Mouse (Mus musculus): ENCODE measurements around the gene Spint2. TPM values are rescaled to one million over a fixed set of nuclear protein-coding genes. Genes with fewer than 3 reads are reported as not detected.

Spint2 gene
- polyA plus RNA-seq, 1 experiment from 2014 or later, result 43.7 TPM

- 84% methylated on average over 24 of the region's 24 CpGs for WGBS
- Histone ChIP-seq H3K27ac (no peak overlapping the region), H3K9me3 (no peaks in the 10 kb centered on the region), H3K36me3 (no peaks in the 10 kb centered on the region), H3K4me1 (replicated peaks) (peaks cover 37% of the 10 kb centered on the region), H3K27me3 (ENCODE audit: insufficient read depth, poor library complexity, severe bottlenecking) (peaks cover under 1% of the 10 kb centered on the region; the same call in 1 of the 2 replicates), H3K4me3 (no peak overlapping the region)
- no peak for DNase-seq (ENCODE audit: low spot score)
Observed at GRCm38 (mm10) chr7:29295861-29296647, 14.3 kb upstream of the Spint2 start.

GRCm38 (mm10) chr7:29294111-29294761 is 12.5 kb upstream of the Spint2 start:
- peaks cover 17% of the 10 kb centered on the region for H3K27me3 ChIP-seq (ENCODE audit: insufficient read depth, poor library complexity, severe bottlenecking)
- DNase-seq (ENCODE audit: low spot score), result no peak
- peaks cover 53% of the 10 kb centered on the region for H3K4me1 ChIP-seq (replicated peaks)
- 63% methylated on average over 13 of the region's 13 CpGs for WGBS
- no peaks in the 10 kb centered on the region for H3K36me3 ChIP-seq
- H3K4me3 ChIP-seq, result no peak overlapping the region
- H3K27ac ChIP-seq, result peak overlapping the region; percentile 91
- no peaks in the 10 kb centered on the region for H3K9me3 ChIP-seq

GRCm38 (mm10) chr7:29293131-29294065 is 11.7 kb upstream of the Spint2 start:
- 15% methylated on average over 19 of the region's 19 CpGs for WGBS
- Histone ChIP-seq H3K4me1 (replicated peaks) (peaks cover 61% of the 10 kb centered on the region), H3K9me3 (no peaks in the 10 kb centered on the region), H3K27me3 (ENCODE audit: insufficient read depth, poor library complexity, severe bottlenecking) (peaks cover 19% of the 10 kb centered on the region), H3K4me3 (peak overlapping the region; percentile 65), H3K36me3 (no peaks in the 10 kb centered on the region), H3K27ac (peak overlapping the region; percentile 91)
- DNase-seq (ENCODE audit: low spot score), result peak; percentile 60

- peaks cover 62% of the 10 kb centered on the region for H3K4me1 ChIP-seq (replicated peaks)
- H3K36me3 ChIP-seq, result no peaks in the 10 kb centered on the region
- peak overlapping the region; percentile 91 for H3K27ac ChIP-seq
- H3K27me3 ChIP-seq (ENCODE audit: insufficient read depth, poor library complexity, severe bottlenecking), result peaks cover 27% of the 10 kb centered on the region
- H3K4me3 ChIP-seq, result peak overlapping the region; percentile 65
- peak; percentile 28 for DNase-seq (ENCODE audit: low spot score)
- WGBS, result 24% methylated on average over 8 of the region's 8 CpGs
- no peaks in the 10 kb centered on the region for H3K9me3 ChIP-seq
Observed at GRCm38 (mm10) chr7:29292458-29293098, 10.9 kb upstream of the Spint2 start.

GRCm38 (mm10) chr7:29291616-29292457 is 10.1 kb upstream of the Spint2 start:
- no peaks in the 10 kb centered on the region for H3K36me3 ChIP-seq
- 25% methylated on average over 7 of the region's 7 CpGs for WGBS
- peaks cover 62% of the 10 kb centered on the region for H3K4me1 ChIP-seq (replicated peaks)
- peak overlapping the region; percentile 91 for H3K27ac ChIP-seq
- H3K4me3 ChIP-seq, result peak overlapping the region; percentile 65
- H3K9me3 ChIP-seq, result no peaks in the 10 kb centered on the region
- H3K27me3 ChIP-seq (ENCODE audit: insufficient read depth, poor library complexity, severe bottlenecking), result peaks cover 33% of the 10 kb centered on the region
- peak; percentile 74 for DNase-seq (ENCODE audit: low spot score)

GRCm38 (mm10) chr7:29290691-29291485 is 9.2 kb upstream of the Spint2 start:
- Histone ChIP-seq H3K27me3 (ENCODE audit: insufficient read depth, poor library complexity, severe bottlenecking) (peaks cover 35% of the 10 kb centered on the region), H3K36me3 (no peaks in the 10 kb centered on the region), H3K27ac (peak overlapping the region; percentile 91), H3K4me1 (replicated peaks) (peaks cover 62% of the 10 kb centered on the region), H3K4me3 (peak overlapping the region; percentile 65), H3K9me3 (no peaks in the 10 kb centered on the region)
- peak; percentile 48 for DNase-seq (ENCODE audit: low spot score)
- WGBS, result 48% methylated on average over 11 of the region's 11 CpGs

- DNase-seq (ENCODE audit: low spot score), result no peak
- Histone ChIP-seq H3K27me3 (ENCODE audit: insufficient read depth, poor library complexity, severe bottlenecking) (peaks cover 43% of the 10 kb centered on the region), H3K4me3 (peak overlapping the region; percentile 65), H3K36me3 (no peaks in the 10 kb centered on the region), H3K4me1 (replicated peaks) (peaks cover 62% of the 10 kb centered on the region), H3K27ac (peak overlapping the region; percentile 91), H3K9me3 (no peaks in the 10 kb centered on the region)
- 79% methylated on average over 6 of the region's 6 CpGs for WGBS
Observed at GRCm38 (mm10) chr7:29289856-29290255, 8.1 kb upstream of the Spint2 start.

GRCm38 (mm10) chr7:29288942-29289638 is 7.4 kb upstream of the Spint2 start, which contains the start of gene Ppp1r14a:
Gene Ppp1r14a (plus strand): TSS chr7:29289308.
- no peaks in the 10 kb centered on the region for H3K36me3 ChIP-seq
- peaks cover 51% of the 10 kb centered on the region for H3K27me3 ChIP-seq (ENCODE audit: insufficient read depth, poor library complexity, severe bottlenecking)
- under 1% methylated on average over 59 of the region's 59 CpGs for WGBS
- peak within 1 kb of the TSS; percentile 91 for H3K27ac ChIP-seq
- H3K9me3 ChIP-seq, result no peaks in the 10 kb centered on the region
- peak; percentile 88 for DNase-seq (ENCODE audit: low spot score)
- H3K4me1 ChIP-seq (replicated peaks), result peaks cover 58% of the 10 kb centered on the region
- H3K4me3 ChIP-seq, result peak within 1 kb of the TSS; percentile 65

GRCm38 (mm10) chr7:29288079-29288478 is 6.4 kb upstream of the Spint2 start:
- 86% methylated on average over 2 of the region's 2 CpGs for WGBS
- peaks cover 51% of the 10 kb centered on the region for H3K27me3 ChIP-seq (ENCODE audit: insufficient read depth, poor library complexity, severe bottlenecking)

GRCm38 (mm10) chr7:29287481-29287880 is 5.8 kb upstream of the Spint2 start:
- Histone ChIP-seq H3K27ac (no peak overlapping the region), H3K4me1 (replicated peaks) (peaks cover 42% of the 10 kb centered on the region), H3K9me3 (no peaks in the 10 kb centered on the region), H3K4me3 (no peak overlapping the region), H3K36me3 (no peaks in the 10 kb centered on the region), H3K27me3 (ENCODE audit: insufficient read depth, poor library complexity, severe bottlenecking) (peaks cover 57% of the 10 kb centered on the region)
- no peak for DNase-seq (ENCODE audit: low spot score)
- 90% methylated on average over 7 of the region's 7 CpGs for WGBS

More at GRCm38 (mm10) chr7:29288079-29288478, 6.4 kb upstream of the Spint2 start:
- Histone ChIP-seq H3K36me3 (no peaks in the 10 kb centered on the region), H3K9me3 (no peaks in the 10 kb centered on the region), H3K4me3 (no peak overlapping the region), H3K4me1 (replicated peaks) (peaks cover 48% of the 10 kb centered on the region), H3K27ac (no peak overlapping the region)
- DNase-seq (ENCODE audit: low spot score), result no peak
